Mouse (Mus musculus): ENCODE data around the gene Gabarapl2. TPM values are rescaled to one million over a fixed set of nuclear protein-coding genes. Genes with fewer than 3 reads are reported as not detected.
A peak's percentile ranks its signal among the peaks of the same experiment; 100 is the strongest.

Gene Gabarapl2
- polyA plus RNA-seq, 1 experiment from 2014 or later, result 491 TPM

DNA sequence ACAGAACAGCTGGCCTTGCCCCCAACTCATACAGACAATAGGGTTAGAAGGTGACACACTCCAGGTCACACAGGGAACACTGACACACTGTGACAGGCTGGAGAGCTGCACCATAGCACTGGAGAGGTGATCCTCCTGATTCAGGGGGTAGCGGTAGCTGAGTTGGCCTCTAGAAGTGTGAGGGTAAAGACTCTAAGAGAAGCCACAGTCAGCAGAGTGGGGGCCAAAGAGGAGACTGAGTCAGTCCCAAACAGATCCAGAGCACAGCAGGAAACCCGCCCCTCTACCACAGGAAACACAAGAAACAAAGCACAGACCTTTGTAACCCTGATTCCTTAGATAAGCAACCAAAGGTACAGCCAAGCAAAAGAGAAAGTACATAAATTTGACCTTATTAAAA, 35.8 kb downstream of the Gabarapl2 start:
- H3K36me3 ChIP-seq (ENCODE audit: control insufficient read depth, insufficient read depth), result peaks cover 4% of the 10 kb centered on the region; the same call in 1 of the 2 replicates
- H3K9me3 ChIP-seq (ENCODE audit: control insufficient read depth, low read length), result no peaks in the 10 kb centered on the region

DNA sequence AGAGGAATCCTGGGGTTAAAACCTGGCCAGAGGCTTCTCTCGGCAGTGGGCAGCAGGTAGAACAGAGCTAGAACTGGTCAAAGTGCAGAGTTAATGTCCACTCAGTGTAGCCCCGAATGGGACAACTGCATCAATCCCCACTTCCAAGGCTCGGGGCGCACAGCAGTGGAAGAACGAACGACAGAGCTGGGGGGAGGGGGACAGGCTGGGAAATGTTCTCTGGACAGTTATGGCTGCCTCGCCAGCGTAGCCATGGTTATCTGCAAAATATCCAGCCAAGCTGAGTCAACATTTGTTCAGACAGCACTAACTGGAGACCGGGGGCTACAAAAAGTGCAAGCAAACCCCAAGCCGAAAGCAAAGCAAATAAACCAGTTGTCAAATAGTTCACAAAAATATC, 37.6 kb downstream of the Gabarapl2 start:
- peaks cover 4% of the 10 kb centered on the region; the same call in 1 of the 2 replicates for H3K36me3 ChIP-seq (ENCODE audit: control insufficient read depth, insufficient read depth)
- H3K4me3 ChIP-seq (replicated peaks; ENCODE audit: low read length), result no peak overlapping the region
- 84% methylated on average over 10 of the region's 10 CpGs for WGBS

More for the DNA sequence above, 35.8 kb downstream of the Gabarapl2 start:
- Histone ChIP-seq H3K27ac (ENCODE audit: low read length) (no peak overlapping the region), H3K27me3 (replicated peaks; ENCODE audit: control insufficient read depth, insufficient read depth, low read length) (no peaks in the 10 kb centered on the region), H3K4me1 (replicated peaks; ENCODE audit: control insufficient read depth, insufficient read depth, low read length) (no peaks in the 10 kb centered on the region), H3K4me3 (replicated peaks; ENCODE audit: low read length) (no peak overlapping the region), H3K4me2 (ENCODE audit: low read length) (no peak overlapping the region), H3K9ac (replicated peaks; ENCODE audit: low read depth, low read length) (no peak overlapping the region)
- 95% methylated on average over 2 of the region's 2 CpGs for WGBS
- ATAC-seq, result no peak

DNA sequence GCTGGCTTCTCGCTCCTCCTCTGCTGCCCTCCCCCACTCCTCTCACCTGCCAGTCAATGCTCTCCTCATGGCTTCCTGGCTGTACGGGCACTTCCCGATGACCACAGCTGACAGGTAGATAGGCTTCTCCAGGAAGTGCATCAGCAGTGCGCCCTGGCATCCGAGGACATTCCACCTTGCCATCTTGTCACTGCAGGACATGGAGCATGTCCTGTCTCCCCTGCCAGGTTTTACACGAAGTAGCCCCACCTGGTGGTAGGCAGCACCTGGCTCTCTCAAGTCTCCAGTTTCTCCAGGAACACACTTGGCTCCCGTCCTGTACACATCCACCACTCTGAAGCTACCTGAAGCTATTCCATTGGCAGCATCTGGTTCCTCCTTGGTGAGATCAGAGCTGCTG, 41.6 kb downstream of the Gabarapl2 start:
- no peak overlapping the region for H3K9ac ChIP-seq (replicated peaks; ENCODE audit: low read depth, low read length)
- WGBS, result 82% methylated on average over 7 of the region's 7 CpGs
- no peak for ATAC-seq
- no peak overlapping the region for H3K27ac ChIP-seq (ENCODE audit: low read length)
- H3K4me1 ChIP-seq (replicated peaks; ENCODE audit: control insufficient read depth, insufficient read depth, low read length), result no peaks in the 10 kb centered on the region
- no peak overlapping the region for H3K4me3 ChIP-seq (replicated peaks; ENCODE audit: low read length)
- no peak overlapping the region for H3K4me2 ChIP-seq (ENCODE audit: low read length)
- no peaks in the 10 kb centered on the region for H3K27me3 ChIP-seq (replicated peaks; ENCODE audit: control insufficient read depth, insufficient read depth, low read length)
- peaks cover 11% of the 10 kb centered on the region; the same call in 1 of the 2 replicates for H3K36me3 ChIP-seq (ENCODE audit: control insufficient read depth, insufficient read depth)
- no peaks in the 10 kb centered on the region for H3K9me3 ChIP-seq (ENCODE audit: control insufficient read depth, low read length)

More for the DNA sequence above, 37.6 kb downstream of the Gabarapl2 start:
- no peak for ATAC-seq
- no peak overlapping the region for H3K9ac ChIP-seq (replicated peaks; ENCODE audit: low read depth, low read length)
- H3K4me1 ChIP-seq (replicated peaks; ENCODE audit: control insufficient read depth, insufficient read depth, low read length), result no peaks in the 10 kb centered on the region
- H3K4me2 ChIP-seq (ENCODE audit: low read length), result no peak overlapping the region
- no peaks in the 10 kb centered on the region for H3K9me3 ChIP-seq (ENCODE audit: control insufficient read depth, low read length)
- no peak overlapping the region for H3K27ac ChIP-seq (ENCODE audit: low read length)
- no peaks in the 10 kb centered on the region for H3K27me3 ChIP-seq (replicated peaks; ENCODE audit: control insufficient read depth, insufficient read depth, low read length)

DNA sequence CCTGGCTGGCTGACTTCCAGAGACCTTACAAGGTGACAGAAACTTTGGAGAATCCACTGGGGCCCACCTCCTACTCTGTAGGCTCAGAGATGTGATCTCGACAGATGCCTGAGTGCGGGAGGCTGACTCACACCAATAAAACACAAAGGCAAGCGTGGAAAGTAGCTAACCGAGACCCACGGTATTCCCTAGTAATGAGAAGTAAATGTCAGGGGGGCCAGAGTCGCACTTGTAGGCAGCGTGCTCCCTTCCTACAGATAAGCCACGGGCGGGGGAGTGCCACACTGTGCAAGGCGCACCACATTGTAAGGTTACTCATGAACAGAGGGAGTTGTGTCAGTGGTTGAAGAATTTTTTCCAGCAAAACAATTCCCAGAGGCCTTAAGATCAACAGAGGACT, 44.0 kb downstream of the Gabarapl2 start:
- no peak overlapping the region for H3K4me3 ChIP-seq (replicated peaks; ENCODE audit: low read length)
- WGBS, result 90% methylated on average over 10 of the region's 10 CpGs
- no peak for ATAC-seq
- H3K27ac ChIP-seq (ENCODE audit: low read length), result no peak overlapping the region
- no peaks in the 10 kb centered on the region for H3K4me1 ChIP-seq (replicated peaks; ENCODE audit: control insufficient read depth, insufficient read depth, low read length)
- no peaks in the 10 kb centered on the region for H3K9me3 ChIP-seq (ENCODE audit: control insufficient read depth, low read length)
- H3K27me3 ChIP-seq (replicated peaks; ENCODE audit: control insufficient read depth, insufficient read depth, low read length), result no peaks in the 10 kb centered on the region
- H3K9ac ChIP-seq (replicated peaks; ENCODE audit: low read depth, low read length), result no peak overlapping the region
- no peak overlapping the region for H3K4me2 ChIP-seq (ENCODE audit: low read length)
- H3K36me3 ChIP-seq (ENCODE audit: control insufficient read depth, insufficient read depth), result peaks cover 7% of the 10 kb centered on the region; the same call in 1 of the 2 replicates

DNA sequence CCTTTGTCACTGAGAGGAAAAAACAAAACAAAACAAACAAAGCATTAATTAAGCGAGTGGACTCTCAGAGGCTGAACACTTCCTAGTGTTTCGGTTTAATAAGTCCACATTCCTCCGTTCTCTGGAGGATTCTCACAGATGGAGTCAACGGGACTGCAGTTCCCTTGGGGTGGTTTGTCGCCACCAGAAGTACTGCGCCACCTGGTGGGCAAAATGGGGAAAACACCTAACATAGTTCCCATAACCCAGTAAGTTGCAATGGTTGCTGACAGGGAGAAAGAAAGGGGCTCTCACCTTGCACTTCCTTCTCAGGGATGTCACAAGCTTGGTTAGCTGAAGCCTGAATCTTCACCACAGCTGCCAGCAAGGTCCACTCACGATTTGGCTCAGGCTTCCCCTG, 49.4 kb downstream of the Gabarapl2 start:
- Histone ChIP-seq H3K4me3 (replicated peaks; ENCODE audit: low read length) (no peak overlapping the region), H3K9me3 (ENCODE audit: control insufficient read depth, low read length) (no peaks in the 10 kb centered on the region), H3K27ac (ENCODE audit: low read length) (no peak overlapping the region), H3K4me1 (replicated peaks; ENCODE audit: control insufficient read depth, insufficient read depth, low read length) (peaks cover 7% of the 10 kb centered on the region), H3K36me3 (ENCODE audit: control insufficient read depth, insufficient read depth) (peaks cover 11% of the 10 kb centered on the region; the same call in 1 of the 2 replicates), H3K9ac (replicated peaks; ENCODE audit: low read depth, low read length) (no peak overlapping the region), H3K4me2 (ENCODE audit: low read length) (no peak overlapping the region), H3K27me3 (replicated peaks; ENCODE audit: control insufficient read depth, insufficient read depth, low read length) (no peaks in the 10 kb centered on the region)
- no peak for ATAC-seq
- 13% methylated on average over 7 of the region's 7 CpGs for WGBS

DNA sequence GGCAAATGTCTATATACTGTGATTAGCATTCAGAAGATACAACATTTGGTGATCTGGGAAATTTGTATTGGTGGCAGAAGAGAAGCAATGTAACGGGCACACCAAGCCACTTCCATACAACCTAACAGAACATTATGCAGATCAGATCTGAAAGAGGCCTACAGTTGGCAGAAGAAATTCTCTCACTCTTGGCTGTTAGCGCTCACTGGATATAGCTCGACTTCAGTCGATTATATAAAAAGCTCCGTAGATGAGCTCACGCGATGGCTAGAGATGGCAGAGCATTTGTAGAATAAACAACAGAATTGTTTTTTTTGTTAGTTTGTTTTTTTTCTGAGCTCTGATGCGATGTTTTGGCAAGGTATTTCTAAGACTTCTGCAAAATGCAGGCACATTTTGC, 50.8 kb downstream of the Gabarapl2 start:
- ATAC-seq, result no peak
- Histone ChIP-seq H3K9me3 (ENCODE audit: control insufficient read depth, low read length) (no peaks in the 10 kb centered on the region), H3K9ac (replicated peaks; ENCODE audit: low read depth, low read length) (peak overlapping the region; percentile 78; the same call in 1 of the 2 replicates), H3K27me3 (replicated peaks; ENCODE audit: control insufficient read depth, insufficient read depth, low read length) (no peaks in the 10 kb centered on the region), H3K4me1 (replicated peaks; ENCODE audit: control insufficient read depth, insufficient read depth, low read length) (peaks cover 7% of the 10 kb centered on the region), H3K27ac (ENCODE audit: low read length) (no peak overlapping the region), H3K4me2 (ENCODE audit: low read length) (peak overlapping the region; percentile 69), H3K36me3 (ENCODE audit: control insufficient read depth, insufficient read depth) (peaks cover 16% of the 10 kb centered on the region), H3K4me3 (replicated peaks; ENCODE audit: low read length) (peak overlapping the region; percentile 86)
- 47% methylated on average over 8 of the region's 8 CpGs for WGBS

DNA sequence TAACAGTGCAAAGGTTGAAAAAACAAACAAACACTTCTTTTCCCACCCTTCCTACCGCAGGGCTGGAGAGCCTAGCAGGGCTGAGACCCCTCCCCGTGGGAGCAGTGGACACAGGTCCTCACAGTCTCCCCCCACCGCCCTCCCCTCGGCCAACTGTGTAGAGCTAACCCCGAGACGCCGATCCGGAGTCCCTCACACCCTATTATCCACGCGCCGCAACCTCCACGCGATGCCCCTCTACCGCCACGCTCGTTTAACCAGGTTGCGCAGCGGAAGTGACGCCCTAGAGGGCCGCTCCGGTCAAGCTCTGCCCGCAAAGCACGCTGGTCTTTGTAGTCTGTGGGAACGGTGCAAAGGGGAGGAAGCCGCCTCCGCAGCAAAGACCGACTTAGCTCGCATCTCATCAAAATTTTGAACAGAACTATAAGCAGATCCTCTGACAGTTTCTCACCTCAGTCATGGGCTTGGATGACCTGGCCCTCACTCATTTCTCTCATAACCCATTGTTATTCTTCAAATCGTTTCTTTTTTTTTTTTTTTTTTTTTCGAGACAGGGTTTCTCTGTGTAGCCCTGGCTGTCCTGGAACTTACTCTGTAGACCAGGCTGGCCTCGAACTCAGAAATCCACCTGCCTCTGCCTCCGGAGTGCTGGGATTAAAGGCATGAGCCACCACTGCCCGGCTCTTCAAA, 51.7 kb downstream of the Gabarapl2 start, which contains the start of gene Adat1:
TSS of gene Adat1 (minus strand) at position 290 of the 690 bp plus-strand sequence.
- no peaks in the 10 kb centered on the region for H3K27me3 ChIP-seq (replicated peaks; ENCODE audit: control insufficient read depth, insufficient read depth, low read length)
- H3K4me2 ChIP-seq (ENCODE audit: low read length), result peak within 1 kb of the TSS; percentile 69
- H3K4me3 ChIP-seq (replicated peaks; ENCODE audit: low read length), result peak within 1 kb of the TSS; percentile 86
- peak within 1 kb of the TSS; percentile 78 for H3K9ac ChIP-seq (replicated peaks; ENCODE audit: low read depth, low read length)
- peak; percentile 98 for ATAC-seq
- 4% methylated on average over 32 of the region's 33 CpGs for WGBS
- peaks cover 23% of the 10 kb centered on the region for H3K36me3 ChIP-seq (ENCODE audit: control insufficient read depth, insufficient read depth)
- peaks cover 7% of the 10 kb centered on the region for H3K4me1 ChIP-seq (replicated peaks; ENCODE audit: control insufficient read depth, insufficient read depth, low read length)
- H3K27ac ChIP-seq (ENCODE audit: low read length), result no peak within 1 kb of the TSS
- no peaks in the 10 kb centered on the region for H3K9me3 ChIP-seq (ENCODE audit: control insufficient read depth, low read length)

DNA sequence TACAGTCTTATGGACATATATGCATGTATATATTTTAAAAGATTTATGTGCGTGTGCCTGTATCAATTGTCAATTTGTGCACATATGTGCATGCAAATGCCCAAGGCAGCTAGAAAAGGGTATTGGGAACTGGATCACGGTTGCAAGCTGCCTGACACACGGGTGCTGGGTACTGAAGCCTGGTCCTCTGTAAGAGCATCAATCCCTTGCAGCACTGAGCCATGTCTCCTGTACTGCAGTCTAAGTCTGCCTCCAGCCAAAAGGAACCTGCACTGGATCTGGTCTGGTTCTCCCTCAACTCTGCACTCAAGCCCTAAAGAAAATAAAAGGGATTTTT, 52.2 kb downstream of the Gabarapl2 start:
- H3K4me3 ChIP-seq (replicated peaks; ENCODE audit: low read length), result no peak overlapping the region
- WGBS, result 75% methylated on average over 3 of the region's 3 CpGs

More for the DNA sequence above, 52.2 kb downstream of the Gabarapl2 start:
- Histone ChIP-seq H3K4me2 (ENCODE audit: low read length) (peak overlapping the region; percentile 69), H3K27ac (ENCODE audit: low read length) (no peak overlapping the region), H3K9ac (replicated peaks; ENCODE audit: low read depth, low read length) (no peak overlapping the region), H3K36me3 (ENCODE audit: control insufficient read depth, insufficient read depth) (peaks cover 23% of the 10 kb centered on the region), H3K4me1 (replicated peaks; ENCODE audit: control insufficient read depth, insufficient read depth, low read length) (peaks cover 7% of the 10 kb centered on the region), H3K27me3 (replicated peaks; ENCODE audit: control insufficient read depth, insufficient read depth, low read length) (no peaks in the 10 kb centered on the region), H3K9me3 (ENCODE audit: control insufficient read depth, low read length) (no peaks in the 10 kb centered on the region)
- ATAC-seq, result no peak; the same call in 1 of the 2 replicates
